Comparison of ENCODE assay signal across 8 mouse cellular contexts in genomic region chr1:71101369-71101970, GRCm38 (mm10). TPM values are rescaled to one million over a fixed set of nuclear protein-coding genes. Genes with fewer than 3 reads are reported as not detected.
DNase-seq lines count a peak whose midpoint lies in the region; ATAC-seq and TF ChIP-seq lines count a peak whose summit lies in the region.

No protein-coding gene starts in this region.

- no peak overlapping the region for H3K27ac ChIP-seq in heart, postnatal 0 days (ENCODE audit: low read depth)
- no peak overlapping the region for H3K27ac ChIP-seq in ES-Bruce4 (ENCODE audit: insufficient read depth, low read length)
- H3K27ac ChIP-seq in embryonic facial prominence, embryonic 13.5 days = no peak overlapping the region
- no peak overlapping the region for H3K27ac ChIP-seq in limb, embryonic 15.5 days

- no peaks in the 10 kb centered on the region for H3K9me3 ChIP-seq in heart, postnatal 0 days (replicated peaks; ENCODE audit: control insufficient read depth, low read length)
- 0 out of 2 replicates have a peak, but pooled peaks cover 3% of the 10 kb centered on the region for H3K9me3 ChIP-seq in ES-Bruce4 (replicated peaks; ENCODE audit: control insufficient read depth, insufficient read depth, low read length, poor library complexity, severe bottlenecking)
- H3K9me3 ChIP-seq in embryonic facial prominence, embryonic 13.5 days = no peaks in the 10 kb centered on the region
- H3K9me3 ChIP-seq in limb, embryonic 15.5 days = no peaks in the 10 kb centered on the region

- H3K4me3 ChIP-seq in heart, postnatal 0 days (ENCODE audit: low read depth, low read length) = peak overlapping the region; percentile 70; the same call in 1 of the 2 replicates
- peak overlapping the region; percentile 96 for H3K4me3 ChIP-seq in ES-Bruce4 (ENCODE audit: low read depth, low read length)
- H3K4me3 ChIP-seq in embryonic facial prominence, embryonic 13.5 days = peak overlapping the region; percentile 22
- peak overlapping the region; percentile 14; the same call in 1 of the 2 replicates for H3K4me3 ChIP-seq in limb, embryonic 15.5 days

- H3K27me3 ChIP-seq in heart, postnatal 0 days (ENCODE audit: control insufficient read depth, insufficient read depth, low read length) = no peaks in the 10 kb centered on the region
- no peaks in the 10 kb centered on the region for H3K27me3 ChIP-seq in ES-Bruce4 (ENCODE audit: control insufficient read depth, insufficient read depth, low read length, poor library complexity, severe bottlenecking)
- no peaks in the 10 kb centered on the region for H3K27me3 ChIP-seq in embryonic facial prominence, embryonic 13.5 days
- no peaks in the 10 kb centered on the region for H3K27me3 ChIP-seq in limb, embryonic 15.5 days

- H3K4me2 ChIP-seq in heart, postnatal 0 days (ENCODE audit: low read depth, low read length) = peak overlapping the region; percentile 63
- peak overlapping the region; percentile 66 for H3K4me2 ChIP-seq in embryonic facial prominence, embryonic 13.5 days
- H3K4me2 ChIP-seq in limb, embryonic 15.5 days = peak overlapping the region; percentile 14; the same call in 1 of the 2 replicates

- WGBS in heart, postnatal 0 days = 51% methylated on average over 11 of the region's 11 CpGs
- 53% methylated on average over 11 of the region's 11 CpGs for WGBS in embryonic facial prominence, embryonic 13.5 days
- 42% methylated on average over 11 of the region's 11 CpGs for WGBS in limb, embryonic 15.5 days

- no peak for DNase-seq in heart, postnatal 0 days (ENCODE audit: low spot score)
- no peak for DNase-seq in heart, adult 9 months (ENCODE audit: low spot score in 2 of 2)
- DNase-seq in adrenal gland, adult (ENCODE audit: inconsistent age in 2 of 2, low spot score in 1 of 2) = no peak
- DNase-seq in frontal cortex, postnatal 14 days (ENCODE audit: low spot score in 2 of 2) = no peak
- no peak for DNase-seq in right cerebral cortex, postnatal 4 days

- TF ChIP-seq POLR2A in ES-Bruce4 (IDR thresholded peaks at IDR 0.05; ENCODE audit: insufficient read depth, low read length) = no peak

- H3K36me3 ChIP-seq in heart, postnatal 0 days (replicated peaks; ENCODE audit: control insufficient read depth, insufficient read depth, low read length) = no peaks in the 10 kb centered on the region
- H3K36me3 ChIP-seq in ES-Bruce4 (ENCODE audit: control insufficient read depth, insufficient read depth, low read length, poor library complexity, severe bottlenecking) = peaks cover 4% of the 10 kb centered on the region; the same call in 1 of the 2 replicates
- H3K36me3 ChIP-seq in embryonic facial prominence, embryonic 13.5 days = no peaks in the 10 kb centered on the region
- H3K36me3 ChIP-seq in limb, embryonic 15.5 days = no peaks in the 10 kb centered on the region

- no peak for TF ChIP-seq EP300 in heart, postnatal 0 days (IDR thresholded peaks at IDR 0.05; ENCODE audit: low read depth)
- no peak for TF ChIP-seq EP300 in ES-Bruce4 (IDR thresholded peaks at IDR 0.05; ENCODE audit: insufficient read depth, low read depth, low read length)

- TF ChIP-seq CTCF in heart, postnatal 0 days (IDR thresholded peaks at IDR 0.05; ENCODE audit: low read depth) = no peak
- no peak for TF ChIP-seq CTCF in ES-Bruce4 (IDR thresholded peaks at IDR 0.05; ENCODE audit: low read depth, low read length)

- H3K9ac ChIP-seq in heart, postnatal 0 days (replicated peaks; ENCODE audit: low read depth, low read length) = no peak overlapping the region
- peak overlapping the region; percentile 81 for H3K9ac ChIP-seq in ES-Bruce4 (ENCODE audit: low read depth, poor library complexity, severe bottlenecking)
- no peak overlapping the region for H3K9ac ChIP-seq in embryonic facial prominence, embryonic 13.5 days
- H3K9ac ChIP-seq in limb, embryonic 15.5 days = no peak overlapping the region

- peaks cover 19% of the 10 kb centered on the region; the same call in 1 of the 2 replicates for H3K4me1 ChIP-seq in heart, postnatal 0 days (ENCODE audit: control insufficient read depth, insufficient read depth)
- H3K4me1 ChIP-seq in ES-Bruce4 (ENCODE audit: control insufficient read depth, insufficient read depth, low read length) = no peaks in the 10 kb centered on the region
- peaks cover 16% of the 10 kb centered on the region for H3K4me1 ChIP-seq in embryonic facial prominence, embryonic 13.5 days
- peaks cover 4% of the 10 kb centered on the region; the same call in 1 of the 2 replicates for H3K4me1 ChIP-seq in limb, embryonic 15.5 days

- ATAC-seq in heart, postnatal 0 days (ENCODE audit: insufficient read depth, low read depth) = no peak
- ATAC-seq in embryonic facial prominence, embryonic 13.5 days (ENCODE audit: insufficient number of reproducible peaks, insufficient read depth, low FRiP score, low TSS enrichment, low read depth) = no peak
- no peak for ATAC-seq in limb, embryonic 15.5 days (ENCODE audit: insufficient number of reproducible peaks, low FRiP score, low TSS enrichment, low read depth)

RNA-seq across cellular contexts. Expression of gene Bard1, which starts 1.5 kb away (rescaled TPM):
- total RNA-seq in heart, postnatal 0 days (2014; rRNA removed; ENCODE audit: low replicate concordance) = 5.3 and 5.6 TPM in 2 replicates
- 0.66 and 0.81 TPM in 2 replicates for polyA plus RNA-seq in heart, postnatal 0 days (2015; fragmentation: Nextera tagmentation; extraction: Ambion mirVana)
- polyA plus RNA-seq in ES-Bruce4 (2011; ENCODE audit: insufficient read depth, insufficient read length, low read depth, missing spikeins) = 31.9 and 34.0 TPM in 2 replicates
- 2.2 and 2.4 TPM in 2 replicates for polyA plus RNA-seq in embryonic facial prominence, embryonic 13.5 days (2015; fragmentation: Nextera tagmentation; extraction: Ambion mirVana)
- 1.6 and 2.0 TPM in 2 replicates for polyA plus RNA-seq in limb, embryonic 15.5 days (2015; fragmentation: Nextera tagmentation; extraction: Ambion mirVana)

Comparison
In these comparisons a context has a peak if more than half of its experiments do, and no peak if none do; other contexts are left out.
1. H3K4me2 ChIP-seq: peak in every context shown above with its lines; median percentile 66 in embryonic facial prominence, embryonic 13.5 days; 63 in heart, postnatal 0 days; 14 in limb, embryonic 15.5 days.
2. H3K4me3 ChIP-seq: peak in every context shown above with its lines; median percentile 96 in ES-Bruce4; 70 in heart, postnatal 0 days; 22 in embryonic facial prominence, embryonic 13.5 days; 14 in limb, embryonic 15.5 days.